Mouse (Mus musculus): ENCODE data around the gene Ankrd54.
"Not testable (repeated sequence)": the region's sequence is repeated elsewhere in the genome, so short reads cannot be mapped to it uniquely, and the experiment has no call there.

Gene Ankrd54

DNA sequence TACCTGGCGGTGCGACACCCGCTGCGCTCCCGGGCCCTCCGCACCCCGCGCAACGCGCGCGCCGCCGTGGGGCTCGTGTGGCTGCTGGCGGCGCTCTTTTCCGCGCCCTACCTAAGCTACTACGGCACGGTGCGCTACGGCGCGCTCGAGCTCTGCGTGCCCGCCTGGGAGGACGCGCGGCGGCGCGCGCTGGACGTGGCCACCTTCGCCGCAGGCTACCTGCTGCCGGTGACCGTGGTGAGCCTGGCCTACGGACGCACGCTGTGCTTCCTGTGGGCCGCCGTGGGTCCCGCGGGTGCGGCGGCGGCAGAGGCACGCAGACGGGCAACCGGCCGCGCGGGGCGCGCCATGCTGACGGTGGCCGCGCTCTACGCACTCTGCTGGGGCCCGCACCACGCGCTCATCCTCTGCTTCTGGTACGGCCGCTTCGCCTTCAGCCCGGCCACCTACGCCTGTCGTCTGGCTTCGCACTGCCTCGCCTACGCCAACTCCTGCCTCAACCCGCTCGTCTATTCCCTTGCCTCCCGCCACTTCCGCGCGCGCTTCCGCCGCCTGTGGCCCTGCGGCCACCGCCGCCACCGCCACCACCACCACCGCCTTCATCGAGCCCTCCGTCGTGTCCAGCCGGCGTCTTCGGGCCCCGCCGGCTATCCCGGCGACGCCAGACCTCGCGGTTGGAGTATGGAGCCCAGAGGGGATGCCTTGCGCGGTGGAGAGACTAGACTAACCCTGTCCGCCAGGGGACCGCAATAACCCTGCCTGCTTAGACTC lies 19.8 kb downstream of the Ankrd54 start:
- DNase-seq (ENCODE audit: low spot score): no peak

DNA sequence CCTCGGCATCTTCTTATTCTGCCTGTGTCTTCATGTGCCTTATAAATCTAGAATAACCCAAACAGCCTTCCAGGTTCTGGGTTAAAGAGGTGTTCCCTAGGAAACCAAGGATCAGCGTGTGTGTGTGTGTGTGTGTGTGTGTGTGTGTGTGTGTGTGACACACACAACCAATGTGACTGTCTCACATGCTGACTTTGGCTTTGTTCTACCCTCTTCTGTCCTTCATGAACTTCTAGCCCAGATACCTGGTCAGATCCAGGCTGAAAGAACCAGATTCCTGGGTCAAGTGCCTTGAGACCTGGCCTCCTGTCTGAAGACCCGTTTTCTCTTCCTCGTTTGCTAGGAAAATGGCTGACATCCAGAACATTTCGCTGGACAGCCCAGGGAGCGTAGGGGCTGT lies 21.1 kb downstream of the Ankrd54 start, which contains the start of gene Galr3:
TSS of gene Galr3 (plus strand) at position 301 of the 400 bp plus-strand sequence.
- no peak for DNase-seq (ENCODE audit: low spot score)

DNA sequence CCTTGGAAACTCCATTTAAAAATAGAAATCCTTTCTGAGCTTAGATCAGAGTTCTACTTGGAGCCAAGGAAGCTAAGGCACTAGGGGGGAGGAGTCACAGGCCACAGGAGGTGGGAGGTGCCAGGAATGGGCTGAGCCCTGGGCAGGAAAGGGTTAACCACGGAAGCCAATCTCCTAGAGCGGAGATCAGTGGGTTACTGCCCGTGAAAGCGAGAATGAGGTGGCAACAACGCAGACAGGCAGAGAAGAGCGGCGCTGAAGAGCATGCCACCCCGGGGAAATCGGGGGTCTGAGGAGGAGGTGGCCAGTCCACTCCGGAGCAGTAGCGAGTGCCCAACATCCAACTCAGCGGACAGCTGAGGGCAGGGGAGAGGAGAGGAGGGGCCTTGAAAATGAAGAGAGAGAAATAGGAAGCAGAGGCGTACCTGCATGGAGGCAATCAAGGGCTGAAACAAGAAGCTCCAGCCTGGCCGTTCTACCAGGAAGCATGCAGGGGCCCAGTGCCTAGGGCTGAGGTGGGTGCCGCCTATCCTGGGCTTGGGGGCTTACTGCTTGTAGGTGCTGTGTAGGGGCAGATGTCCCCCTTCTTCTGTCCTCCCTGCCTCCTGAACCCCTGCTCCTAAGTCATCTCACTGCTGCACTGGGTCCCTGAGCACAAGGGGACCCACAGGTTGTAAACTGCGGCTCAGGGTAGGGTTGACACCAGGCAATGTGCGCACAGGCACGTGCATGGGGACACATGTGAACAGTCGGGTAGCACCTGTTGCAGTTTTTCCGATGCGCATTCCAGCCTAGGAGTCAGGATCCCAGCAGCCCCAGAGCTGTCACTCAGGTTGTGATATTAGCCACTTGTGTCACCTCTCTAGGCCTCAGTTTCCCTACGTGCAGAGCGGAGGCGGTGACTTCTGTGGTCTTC lies 21.9 kb downstream of the Ankrd54 start:
- no peak for DNase-seq (ENCODE audit: low spot score)

DNA sequence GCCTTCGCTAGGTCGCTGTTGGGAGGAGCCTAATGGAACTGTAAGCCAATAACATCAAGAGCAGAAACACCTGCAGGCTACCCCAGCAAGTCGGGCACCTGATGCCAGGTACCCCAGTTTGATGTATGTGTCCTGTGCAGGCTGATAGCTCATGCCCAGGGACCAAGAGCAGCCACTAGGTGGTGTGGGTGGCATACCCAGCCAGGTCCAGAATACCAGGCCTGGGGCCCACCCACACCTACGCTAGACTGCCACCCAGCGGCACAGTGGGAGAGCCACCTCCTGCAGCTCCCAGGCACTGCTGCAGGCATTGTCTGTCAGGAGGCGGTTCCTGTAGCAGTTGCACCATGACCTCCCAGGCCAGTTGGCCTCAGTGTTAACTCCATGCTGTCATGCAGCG lies 23.8 kb downstream of the Ankrd54 start:
- DNase-seq (ENCODE audit: low spot score): peak; percentile 81

DNA sequence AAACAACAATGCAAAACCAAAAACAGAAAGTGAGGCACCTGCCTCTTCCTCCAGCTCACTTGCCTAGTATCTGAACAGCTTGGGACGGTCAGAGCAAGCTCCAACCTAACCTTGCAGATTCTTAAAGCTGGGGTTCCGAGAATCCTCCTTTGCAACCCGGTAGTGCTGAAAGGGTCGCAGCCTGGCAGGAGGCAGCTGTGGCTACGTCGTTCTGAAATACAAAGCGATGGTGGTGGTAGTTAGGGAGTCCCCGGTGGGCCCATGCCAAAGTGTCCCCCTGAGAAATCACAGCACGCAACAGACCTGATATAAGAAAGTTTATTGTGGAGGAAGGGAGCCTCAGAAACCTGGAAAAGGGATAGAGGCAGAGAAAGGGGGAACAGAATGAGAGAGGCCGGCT lies 24.4 kb downstream of the Ankrd54 start:
- DNase-seq (ENCODE audit: low spot score): no peak

DNA sequence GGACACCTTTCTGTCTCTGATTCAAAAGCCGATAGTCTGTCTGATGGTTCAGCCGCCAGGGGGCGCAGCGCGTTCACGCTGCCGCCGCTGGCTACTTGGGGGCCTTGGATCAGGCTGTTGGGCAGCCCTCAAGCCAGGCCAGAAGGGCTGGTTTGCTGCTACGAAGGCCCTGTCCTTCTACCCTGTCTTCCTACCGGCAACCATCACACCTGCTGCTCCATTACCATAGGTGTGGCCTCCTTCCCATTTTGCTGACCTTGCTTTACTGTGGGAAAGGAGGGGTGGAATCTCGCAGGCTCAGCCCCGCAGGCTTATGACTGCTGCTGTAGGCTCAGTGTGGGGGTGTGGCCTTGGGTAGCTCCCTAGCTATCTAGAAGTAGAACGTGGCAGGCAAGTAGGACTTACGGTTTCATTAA lies 24.8 kb downstream of the Ankrd54 start:
- peak; percentile 69 for DNase-seq (ENCODE audit: low spot score)

DNA sequence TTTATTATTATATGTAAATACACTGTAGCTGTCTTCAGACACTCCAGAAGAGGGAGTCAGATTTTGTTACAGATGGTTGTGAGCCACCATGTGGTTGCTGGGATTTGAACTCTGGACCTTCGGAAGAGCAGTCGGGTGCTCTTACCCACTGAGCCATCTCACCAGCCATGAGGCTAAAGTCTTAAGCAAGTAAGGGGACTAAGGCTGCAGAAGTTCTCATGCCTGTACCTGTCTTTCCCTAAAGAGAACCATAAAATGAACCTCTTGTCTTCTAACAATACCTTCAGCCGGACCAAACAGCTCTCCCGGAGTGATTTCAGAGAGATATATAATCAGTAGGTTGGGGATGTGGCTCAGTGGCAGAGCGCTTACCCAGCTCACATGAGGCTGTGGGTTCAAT lies 30.8 kb downstream of the Ankrd54 start:
- not testable (repeated sequence) for DNase-seq (ENCODE audit: low spot score)

DNA sequence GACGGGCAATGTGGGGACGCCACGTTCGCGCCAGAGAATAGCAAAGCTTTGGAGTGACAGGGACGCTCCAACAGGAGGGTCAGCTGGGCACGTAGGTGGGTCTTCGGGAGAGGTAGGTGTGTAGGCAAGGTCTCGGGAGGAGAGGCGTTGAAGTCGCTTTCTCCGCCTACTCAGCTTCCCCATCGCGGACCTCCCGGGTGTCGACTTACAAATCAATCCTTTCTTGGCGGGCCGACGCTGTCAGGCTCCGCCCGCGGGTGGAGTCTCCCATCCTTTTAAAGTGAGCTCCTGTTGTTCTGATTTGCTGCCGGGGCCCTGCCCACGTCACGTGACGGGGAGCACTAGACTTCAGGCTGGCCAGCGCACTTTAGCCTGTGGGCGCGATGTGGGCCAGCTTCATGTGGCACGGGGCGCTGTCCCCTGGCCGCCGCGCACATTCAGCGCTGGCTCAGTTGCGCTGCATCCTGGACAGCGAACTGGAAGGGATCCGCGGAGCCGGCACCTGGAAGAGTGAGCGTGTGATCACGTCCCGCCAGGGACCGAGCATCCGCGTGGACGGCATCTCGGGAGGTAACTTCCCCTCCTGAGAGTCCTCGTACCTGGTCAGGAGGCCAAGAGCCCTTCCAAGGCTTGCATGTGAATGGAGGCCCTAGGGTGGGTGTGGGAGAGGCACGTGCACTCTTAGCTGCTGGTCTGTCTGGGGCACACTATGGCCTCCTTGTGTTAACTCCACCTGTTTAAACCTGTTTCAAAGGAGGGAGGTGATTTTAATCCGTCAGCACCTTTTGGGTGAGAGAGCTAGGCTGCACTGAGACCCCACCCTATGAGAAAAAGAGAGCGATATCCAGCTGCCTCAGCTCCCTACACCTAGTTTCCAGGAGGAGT lies 31.9 kb downstream of the Ankrd54 start:
- DNase-seq (ENCODE audit: low spot score): peak; percentile 41

DNA sequence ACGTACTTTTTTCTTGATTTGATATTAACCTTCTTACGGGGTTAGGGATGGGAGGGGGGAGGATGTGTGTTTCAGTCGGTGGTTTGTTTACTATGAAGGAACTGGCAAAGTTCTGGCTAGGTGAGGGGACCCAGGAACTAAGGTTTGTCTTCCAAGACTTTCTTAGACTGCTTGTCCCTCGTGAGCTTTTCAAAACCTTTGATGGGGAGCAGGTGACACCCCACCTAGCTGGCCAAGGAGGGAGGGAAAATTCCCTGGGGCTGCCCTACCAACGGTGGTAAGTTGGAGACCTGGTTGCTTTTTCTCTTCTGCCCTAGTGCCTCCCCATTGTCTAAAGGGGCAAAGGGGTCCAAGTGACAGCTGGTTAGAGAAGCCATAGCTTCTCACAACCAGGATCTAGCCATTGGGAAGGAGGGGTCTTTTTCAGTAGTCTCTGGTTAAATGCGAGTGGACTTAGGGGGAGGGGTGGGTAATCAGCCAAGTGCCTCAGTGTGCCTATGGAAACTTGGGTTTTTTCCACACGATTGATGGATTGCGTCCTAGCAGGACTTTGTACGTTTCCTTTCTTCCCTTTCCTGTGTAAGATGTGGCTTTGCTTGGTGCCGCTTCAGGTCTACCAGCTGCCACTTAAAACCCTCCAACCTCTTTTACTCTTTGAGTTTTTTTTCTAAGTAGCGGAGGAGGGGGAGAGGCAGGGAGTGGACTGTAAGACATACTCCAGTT lies 33.0 kb downstream of the Ankrd54 start:
- DNase-seq (ENCODE audit: low spot score): no peak

DNA sequence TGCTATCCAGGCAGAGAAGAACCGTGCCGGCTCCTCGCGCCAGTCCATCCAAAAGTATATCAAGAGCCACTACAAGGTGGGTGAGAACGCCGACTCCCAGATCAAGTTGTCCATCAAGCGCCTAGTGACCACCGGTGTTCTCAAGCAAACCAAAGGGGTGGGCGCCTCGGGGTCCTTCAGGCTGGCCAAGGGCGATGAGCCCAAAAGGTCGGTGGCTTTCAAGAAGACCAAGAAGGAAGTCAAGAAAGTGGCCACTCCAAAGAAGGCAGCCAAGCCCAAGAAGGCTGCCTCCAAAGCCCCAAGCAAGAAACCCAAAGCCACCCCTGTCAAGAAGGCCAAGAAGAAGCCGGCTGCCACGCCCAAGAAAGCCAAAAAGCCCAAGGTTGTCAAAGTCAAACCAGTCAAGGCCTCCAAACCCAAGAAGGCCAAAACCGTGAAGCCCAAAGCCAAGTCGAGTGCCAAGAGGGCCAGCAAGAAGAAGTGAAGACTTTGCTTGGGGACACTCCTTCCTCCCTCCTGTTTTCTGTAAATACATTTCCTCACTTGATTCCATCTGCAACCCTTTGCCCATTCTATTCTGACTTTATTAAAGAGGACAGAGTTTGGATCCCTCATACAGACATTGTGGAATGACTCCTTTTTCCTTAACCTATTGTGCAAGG lies 33.7 kb downstream of the Ankrd54 start:
- no peak for DNase-seq (ENCODE audit: low spot score)

DNA sequence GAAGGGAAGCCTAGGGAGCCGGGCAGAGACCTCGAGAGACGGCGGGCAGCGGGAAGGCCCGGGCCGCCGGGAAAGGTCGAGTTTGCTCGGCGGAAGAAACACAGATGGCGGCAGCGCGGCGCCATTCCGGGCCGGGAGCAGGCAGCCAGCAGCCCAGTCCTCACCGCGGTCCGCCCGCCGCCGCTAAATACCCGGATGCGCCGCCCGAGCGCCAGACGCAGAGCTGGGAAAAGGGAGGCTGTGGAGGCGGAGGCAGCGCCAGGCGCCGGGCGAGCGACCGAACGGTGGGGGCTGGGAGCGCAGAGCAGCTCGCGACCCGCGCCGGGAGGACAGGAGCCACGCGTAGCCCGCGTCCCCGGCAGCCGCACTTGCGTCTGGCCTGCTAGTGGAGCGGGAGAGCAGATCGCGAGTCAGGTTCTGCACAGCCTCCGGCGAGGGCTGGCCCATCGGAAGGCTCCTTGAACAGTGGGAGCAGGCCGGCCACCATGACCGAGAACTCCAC lies 34.4 kb downstream of the Ankrd54 start, which contains the start of gene H1f0:
TSS of gene H1f0 (plus strand) at position 214 of the 502 bp plus-strand sequence.
- peak; percentile 50 for DNase-seq (ENCODE audit: low spot score)

DNA sequence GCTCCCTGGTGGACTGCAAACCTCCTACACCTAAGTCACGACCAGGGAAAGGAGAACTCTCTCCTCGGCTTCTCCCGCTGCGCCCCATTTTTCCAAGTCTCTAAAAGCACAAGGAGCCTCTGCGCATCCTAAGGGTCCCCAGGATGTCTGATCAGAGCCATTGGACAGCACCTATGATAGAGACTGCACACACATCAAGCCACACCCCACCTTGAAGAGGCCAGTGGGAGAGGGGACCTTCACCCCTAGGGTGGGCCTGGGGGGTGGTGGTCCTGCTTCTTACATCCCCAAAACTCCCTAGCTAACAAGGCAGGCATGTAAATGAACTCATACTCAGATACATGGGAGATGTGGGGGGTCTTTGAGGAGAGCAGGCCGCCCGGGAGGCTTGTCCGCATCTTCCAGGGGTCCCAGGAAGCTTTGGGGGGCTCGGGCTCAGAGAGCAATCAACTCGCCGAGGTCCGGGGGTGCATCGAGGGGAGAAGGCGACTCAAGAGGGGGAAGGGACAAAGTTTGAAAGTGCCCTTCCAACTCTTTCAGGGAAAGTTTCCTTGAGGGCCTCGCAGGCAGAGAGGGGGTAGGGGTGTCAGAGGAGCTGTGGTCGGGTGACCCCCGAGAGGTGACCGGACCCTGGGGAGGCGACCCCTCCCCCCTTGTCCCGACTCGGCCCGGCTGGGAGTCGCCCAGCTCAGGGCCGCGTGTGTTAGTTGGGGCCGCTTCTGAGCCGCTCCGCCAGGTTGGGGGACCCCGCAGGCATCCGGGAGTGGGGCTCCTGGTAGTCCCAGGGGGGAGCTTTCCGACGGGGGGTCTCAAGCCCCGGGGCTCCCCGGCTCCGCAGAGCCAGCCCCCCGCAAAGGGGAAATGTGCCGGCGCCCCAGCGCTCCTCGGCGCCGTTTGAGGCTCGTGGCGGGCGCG lies 35.1 kb downstream of the Ankrd54 start:
- DNase-seq (ENCODE audit: low spot score): no peak

DNA sequence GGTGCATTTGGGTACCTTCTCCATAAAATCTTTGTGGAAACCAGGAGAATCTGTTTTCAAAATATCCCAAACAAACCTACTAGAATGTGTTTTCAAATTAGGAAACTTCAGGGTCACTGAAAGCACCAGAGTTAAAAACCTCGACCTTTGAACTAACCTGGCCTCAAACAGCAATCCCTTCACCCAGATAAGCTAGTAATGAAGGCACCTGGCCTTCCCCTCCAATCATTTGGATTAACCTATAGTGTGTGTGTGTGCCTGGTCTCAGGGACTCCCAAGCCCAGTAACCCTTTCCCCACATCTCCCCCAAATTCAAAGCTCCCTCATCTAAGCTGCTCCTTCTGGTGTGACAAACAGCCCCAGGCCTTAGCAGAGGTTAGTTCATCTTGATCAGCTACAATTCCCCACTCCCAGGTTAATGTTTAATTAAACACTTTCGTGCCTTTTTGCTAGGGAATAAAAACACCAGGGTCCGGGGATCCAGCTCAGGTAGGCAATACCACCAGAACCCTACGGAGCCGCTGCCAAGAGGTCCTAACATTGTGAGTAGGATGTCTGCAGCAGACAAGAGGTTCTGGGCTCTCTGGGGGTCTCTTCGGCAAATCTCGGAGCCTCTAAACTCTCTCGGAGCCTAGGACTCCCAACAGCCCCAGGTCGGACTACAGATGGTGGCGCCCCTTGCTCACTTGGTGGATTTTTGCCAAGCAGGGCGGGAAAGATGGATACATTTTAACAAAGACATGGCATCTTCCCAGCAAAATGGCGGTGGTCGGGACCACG lies 36.0 kb downstream of the Ankrd54 start:
- DNase-seq (ENCODE audit: low spot score): no peak

DNA sequence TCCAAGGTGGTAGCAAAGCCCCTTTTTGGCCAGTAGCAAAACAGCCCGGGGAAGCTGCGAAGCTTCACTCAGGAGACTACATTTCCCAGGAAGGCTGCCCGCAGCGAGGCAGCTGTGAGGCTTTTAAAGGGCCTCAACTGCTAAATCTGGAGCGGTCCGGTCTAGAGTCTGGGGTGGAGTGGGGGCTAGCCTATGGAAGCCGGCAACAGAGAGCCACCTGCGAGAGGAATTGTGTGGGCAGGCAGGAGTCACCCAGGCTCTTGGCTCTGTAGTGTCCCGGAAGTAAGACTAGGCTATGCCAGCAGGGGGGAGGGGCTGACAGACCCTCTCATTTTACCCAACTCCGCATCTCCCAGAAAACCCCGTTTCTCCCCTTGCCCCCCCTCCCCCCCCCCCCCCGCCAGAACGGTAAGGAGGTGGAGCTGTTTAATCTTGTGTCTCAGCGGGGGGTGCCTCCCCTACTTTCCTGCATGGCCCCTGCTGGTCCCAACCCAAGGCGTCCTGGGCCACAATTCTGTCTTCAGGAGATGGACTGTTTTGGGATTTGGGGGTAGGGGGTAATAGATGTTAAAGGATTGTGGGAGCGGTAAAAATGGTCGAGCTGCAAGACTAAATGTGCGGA lies 36.9 kb downstream of the Ankrd54 start:
- no peak for DNase-seq (ENCODE audit: low spot score)

DNA sequence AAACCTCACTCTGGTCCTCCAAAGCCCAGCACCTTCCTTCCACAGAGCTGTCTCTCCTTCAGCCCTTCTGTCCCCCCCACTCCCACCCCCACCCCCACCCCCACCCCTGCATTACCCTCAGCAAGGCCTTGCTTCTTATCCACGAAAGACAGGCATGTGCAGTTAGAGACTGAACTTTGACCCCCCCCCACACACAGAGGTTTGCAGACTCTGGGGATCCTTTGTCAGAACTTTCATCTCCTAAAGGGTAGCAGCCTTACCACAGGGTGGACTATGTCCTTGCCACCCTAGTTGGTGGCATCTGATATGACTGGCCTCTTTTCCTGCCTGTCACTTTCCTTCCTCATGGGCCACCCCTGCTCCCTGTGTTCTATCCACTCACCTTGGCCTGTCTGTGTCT lies 39.3 kb downstream of the Ankrd54 start:
- no peak for DNase-seq (ENCODE audit: low spot score)

DNA sequence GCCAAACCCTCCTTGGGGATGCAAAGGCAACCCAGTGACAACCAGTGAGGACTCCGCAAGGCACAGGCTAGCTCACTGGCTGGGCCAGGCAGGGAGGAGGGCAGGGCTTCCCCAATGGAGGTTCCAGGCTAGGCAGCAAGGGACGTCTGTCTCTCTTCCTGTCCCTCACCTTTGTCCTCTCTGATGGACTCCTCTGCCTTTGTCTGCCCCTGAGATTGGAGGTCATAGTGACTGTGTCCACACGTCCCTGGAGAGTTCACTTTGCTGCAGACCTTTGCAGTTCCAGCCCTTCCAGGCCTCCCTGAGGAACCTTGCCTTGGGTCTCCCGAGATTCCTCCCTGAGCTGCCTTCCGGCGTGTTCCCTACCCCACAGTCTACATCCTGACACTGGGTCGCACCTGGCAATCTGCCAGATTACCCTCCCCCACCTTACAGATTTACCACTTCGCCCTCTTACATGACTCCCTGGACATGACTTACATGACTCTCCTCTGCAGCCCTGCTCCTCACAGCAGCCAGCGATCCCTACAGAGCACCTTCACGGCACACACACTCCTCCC lies 39.9 kb downstream of the Ankrd54 start:
- no peak for DNase-seq (ENCODE audit: low spot score)

DNA sequence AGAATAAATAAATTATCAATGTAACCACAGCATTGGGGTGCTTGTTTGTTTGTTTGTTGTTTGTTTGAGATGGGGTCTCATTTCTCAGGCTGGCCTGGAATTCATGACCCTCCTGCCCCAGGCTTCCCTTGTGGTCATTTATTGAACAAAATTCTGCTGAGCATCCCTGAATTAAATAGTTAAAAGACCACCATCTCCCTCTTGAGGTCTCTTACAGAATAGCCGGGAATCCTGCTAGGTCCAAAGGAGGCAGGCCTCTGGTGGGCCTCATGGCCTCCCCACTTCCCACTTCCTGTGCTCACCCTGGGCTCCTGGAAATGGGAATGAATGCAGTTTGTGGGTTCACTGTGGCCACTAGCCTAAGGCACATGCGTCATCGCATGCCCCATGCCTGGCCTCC lies 43.8 kb downstream of the Ankrd54 start:
- no peak for DNase-seq (ENCODE audit: low spot score)

DNA sequence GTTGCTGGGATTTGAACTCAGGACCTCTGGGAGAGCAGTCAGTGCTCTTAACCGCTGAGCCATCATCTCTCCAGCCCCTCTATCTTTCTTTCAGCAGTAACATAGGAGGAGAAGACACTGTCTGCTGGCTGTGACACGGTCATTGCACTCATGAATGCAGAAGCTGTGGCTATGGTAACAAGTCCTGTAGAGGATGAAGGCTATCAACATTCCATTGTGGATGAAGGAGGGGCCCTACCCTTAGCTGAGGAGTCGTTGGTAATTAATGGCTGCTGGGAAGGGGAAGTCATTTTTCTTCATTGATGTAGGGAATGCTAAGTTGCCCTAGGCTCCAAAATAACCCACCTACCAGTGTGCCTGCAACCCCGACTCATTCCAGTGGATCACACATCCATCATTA lies 44.5 kb downstream of the Ankrd54 start:
- no peak for DNase-seq (ENCODE audit: low spot score)

All from spleen, adult 12 weeks (tissue).